Mouse (Mus musculus) CH12.LX (cell line): Measurements from ENCODE around the gene Zc2hc1b.

Experiments used
- CHD2 ChIP-seq: IDR thresholded peaks from 2 replicates; pipeline ENCODE4 v1.6.1; 2011; ENCODE audit warnings: low read length, improper control_type of control experiment
- CTCF ChIP-seq, 2 experiments: IDR thresholded peaks in 1 of 2; conservative IDR thresholded peaks in 1 of 2; 2 replicates each; pipeline ENCODE4 v1.5.1; 2011 to 2012; ENCODE audit warnings: low read depth in 2 of 2, low read length in 2 of 2, improper control_type of control experiment in 1 of 2, inconsistent platforms in 1 of 2, mild to moderate bottlenecking in 1 of 2, moderate library complexity in 1 of 2
- EP300 ChIP-seq: IDR thresholded peaks from 2 replicates; pipeline ENCODE4 v1.6.1; 2011; ENCODE audit warnings: low read length, improper control_type of control experiment
- MAX ChIP-seq: IDR thresholded peaks from 2 replicates; pipeline ENCODE4 v1.6.1; 2011; ENCODE audit warnings: low read length, improper control_type of control experiment
- MYC ChIP-seq: IDR thresholded peaks from 2 replicates; pipeline ENCODE4 v1.6.1; 2011; ENCODE audit warnings: low read depth, mild to moderate bottlenecking, improper control_type of control experiment, low read length
- POLR2A ChIP-seq: IDR thresholded peaks from 2 replicates; pipeline ENCODE4 v1.6.1; 2011; ENCODE audit warnings: low read depth, mild to moderate bottlenecking, improper control_type of control experiment, low read length
- ZC3H11A ChIP-seq: IDR thresholded peaks from 2 replicates; pipeline ENCODE4 v1.6.1; 2012; ENCODE audit warnings: low read depth, mild to moderate bottlenecking, inconsistent platforms, low read length, improper control_type of control experiment

- TF ChIP-seq POLR2A, result no peak
- TF ChIP-seq MAX, result no peak
- TF ChIP-seq CHD2, result no peak
- TF ChIP-seq EP300, result no peak
- no peak for TF ChIP-seq ZC3H11A
- no peak for TF ChIP-seq CTCF (conservative IDR thresholded peaks at IDR 0.05 in 1 of 2, IDR thresholded peaks at IDR 0.05 in 1 of 2; ENCODE audit: low read depth in 2 of 2, low read length in 2 of 2)
- TF ChIP-seq MYC, result no peak
Measured at GRCm38 (mm10) chr10:13109781-13110180, 68.0 kb downstream of the Zc2hc1b start.
